Mouse (Mus musculus) spleen, adult 18-20 months (tissue): ENCODE results near the gene Mcoln2.

ENCODE experiments used
- DNase-seq, 2 experiments: peaks; one replicate each; pipeline ENCODE4 v3.0.0; 2022; ENCODE audit warnings: mixed read lengths in 2 of 2

The Mcoln2 gene

GRCm38 (mm10) chr3:146232708-146233107, 83.1 kb downstream of the Mcoln2 start:
- DNase-seq = no peak

DNA sequence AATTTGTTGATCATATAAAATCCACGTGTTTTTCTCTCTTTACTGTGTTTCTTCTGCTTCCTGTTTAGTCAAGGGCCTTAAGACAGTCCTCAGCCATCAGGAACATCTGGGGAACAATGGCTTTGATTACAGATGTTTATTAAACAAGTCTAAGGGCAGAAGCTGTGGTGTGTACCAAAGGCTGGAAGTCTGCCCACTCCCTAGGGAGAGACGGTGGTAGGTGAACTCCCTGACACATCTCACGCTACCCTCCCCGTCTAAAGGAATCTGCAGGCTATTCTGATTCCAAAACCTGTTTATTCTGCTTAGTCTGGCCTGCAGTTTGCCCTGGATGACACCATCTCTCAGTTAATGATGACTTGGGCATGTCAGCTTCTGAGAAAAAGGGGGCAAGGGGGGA, 84.1 kb downstream of the Mcoln2 start:
- DNase-seq = no peak

DNA sequence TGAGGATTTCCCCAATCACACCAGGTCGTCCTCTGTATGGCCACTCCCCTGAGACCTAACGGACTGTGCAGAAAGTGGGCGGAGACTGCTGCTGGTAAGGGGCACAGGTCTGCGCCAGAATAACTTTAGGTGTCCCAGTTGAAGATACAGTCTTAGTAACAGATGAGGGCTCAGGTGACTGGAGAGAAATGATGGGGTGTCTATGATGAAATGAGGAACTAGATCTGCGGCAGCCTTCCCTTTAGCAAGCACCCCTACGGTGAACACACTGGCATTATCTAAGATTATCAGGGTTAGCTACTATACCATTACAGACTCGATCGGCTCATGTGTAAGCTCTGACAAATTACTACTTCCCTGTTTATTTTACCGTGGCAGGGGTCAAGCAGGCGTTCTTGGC, 84.9 kb downstream of the Mcoln2 start:
- DNase-seq = no peak

DNA sequence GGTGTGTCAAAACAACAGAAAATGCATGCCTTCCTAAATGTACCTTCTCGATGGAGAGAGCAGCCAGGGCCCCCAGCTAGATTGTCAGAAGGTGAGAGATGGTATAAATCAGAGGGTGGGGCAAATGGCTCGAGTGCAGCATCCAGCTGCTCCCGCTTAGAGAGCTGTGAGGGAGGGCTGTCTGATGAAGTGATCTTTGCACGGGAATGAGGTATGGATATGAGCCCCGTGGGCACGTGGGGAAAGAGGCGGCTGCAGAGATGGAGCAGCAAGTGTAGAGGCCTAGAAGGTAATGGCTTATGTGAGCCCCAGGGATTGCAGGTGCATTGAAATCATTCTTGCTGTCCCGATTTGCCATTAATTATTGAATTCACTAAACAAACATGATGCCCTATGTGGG, 86.6 kb downstream of the Mcoln2 start:
- no peak for DNase-seq

GRCm38 (mm10) chr3:146237676-146238075, 88.0 kb downstream of the Mcoln2 start:
- no peak for DNase-seq

DNA sequence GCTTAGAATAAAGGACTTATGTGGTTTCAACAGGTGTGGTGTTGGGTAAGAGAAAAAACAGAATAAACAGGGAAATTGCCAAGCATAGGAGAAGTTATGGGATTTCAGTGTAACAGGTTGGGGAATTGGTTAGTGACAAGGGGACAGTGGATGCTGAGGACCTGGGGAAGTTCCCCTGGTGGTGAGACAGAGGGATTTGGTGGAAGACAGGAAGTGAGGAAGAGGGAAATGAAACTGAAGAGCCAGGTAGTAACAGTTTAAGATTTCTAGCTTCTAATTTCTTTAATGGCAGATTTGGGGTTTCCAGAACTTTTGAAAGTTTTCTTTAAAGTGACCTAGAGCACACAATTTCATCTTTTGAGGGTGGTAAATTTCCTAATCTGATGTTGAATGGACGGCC, 95.0 kb downstream of the Mcoln2 start:
- no peak for DNase-seq
